Mouse (Mus musculus): ENCODE results near the gene Kif17.

The Kif17 gene

GRCm38 (mm10) chr4:138250088-138250960, at the start of gene Kif17, which contains the start of gene Sh2d5:
Gene Kif17 (plus strand): TSS chr4:138250435.
Gene Sh2d5 (plus strand): TSS chr4:138250403.
- peak; percentile 83 for DNase-seq (ENCODE audit: low read depth, low spot score)

- DNase-seq (ENCODE audit: low read depth, low spot score): no peak
Observed at GRCm38 (mm10) chr4:138200769-138201168, 49.5 kb upstream of the Kif17 start.

- DNase-seq (ENCODE audit: low read depth, low spot score): no peak
Observed at GRCm38 (mm10) chr4:138201696-138202095, 48.5 kb upstream of the Kif17 start.

- no peak for DNase-seq (ENCODE audit: low read depth, low spot score)
Observed at GRCm38 (mm10) chr4:138210116-138210515, 40.1 kb upstream of the Kif17 start.

GRCm38 (mm10) chr4:138213861-138214260, 36.4 kb upstream of the Kif17 start:
- DNase-seq (ENCODE audit: low read depth, low spot score): no peak

- DNase-seq (ENCODE audit: low read depth, low spot score): no peak
Observed at GRCm38 (mm10) chr4:138215671-138216199, 34.5 kb upstream of the Kif17 start.

GRCm38 (mm10) chr4:138216200-138216890, 33.9 kb upstream of the Kif17 start, which contains the start of gene Hp1bp3:
Gene Hp1bp3 (plus strand): TSS chr4:138216296.
- peak; percentile 87 for DNase-seq (ENCODE audit: low read depth, low spot score)

GRCm38 (mm10) chr4:138216891-138217392, 33.3 kb upstream of the Kif17 start:
- DNase-seq (ENCODE audit: low read depth, low spot score): peak; percentile 100

GRCm38 (mm10) chr4:138217441-138217840, 32.8 kb upstream of the Kif17 start:
- DNase-seq (ENCODE audit: low read depth, low spot score): no peak

GRCm38 (mm10) chr4:138217951-138218685, 32.1 kb upstream of the Kif17 start:
- DNase-seq (ENCODE audit: low read depth, low spot score): no peak

- peak; percentile 43 for DNase-seq (ENCODE audit: low read depth, low spot score)
Observed at GRCm38 (mm10) chr4:138219331-138219730, 30.9 kb upstream of the Kif17 start.

GRCm38 (mm10) chr4:138220761-138221160, 29.5 kb upstream of the Kif17 start:
- DNase-seq (ENCODE audit: low read depth, low spot score): no peak

GRCm38 (mm10) chr4:138221406-138221805, 28.8 kb upstream of the Kif17 start:
- no peak for DNase-seq (ENCODE audit: low read depth, low spot score)

GRCm38 (mm10) chr4:138222396-138222795, 27.8 kb upstream of the Kif17 start:
- DNase-seq (ENCODE audit: low read depth, low spot score): peak; percentile 48

GRCm38 (mm10) chr4:138223623-138224022, 26.6 kb upstream of the Kif17 start:
- DNase-seq (ENCODE audit: low read depth, low spot score): peak; percentile 44

GRCm38 (mm10) chr4:138246756-138247665, 3.2 kb upstream of the Kif17 start:
- no peak for DNase-seq (ENCODE audit: low read depth, low spot score)

GRCm38 (mm10) chr4:138251819-138252218, 1.6 kb downstream of the Kif17 start:
- DNase-seq (ENCODE audit: low read depth, low spot score): peak; percentile 39

- no peak for DNase-seq (ENCODE audit: low read depth, low spot score)
Observed at GRCm38 (mm10) chr4:138252231-138252630, 2.0 kb downstream of the Kif17 start.

GRCm38 (mm10) chr4:138257116-138257687, 7.0 kb downstream of the Kif17 start:
- DNase-seq (ENCODE audit: low read depth, low spot score): no peak

GRCm38 (mm10) chr4:138258663-138259062, 8.4 kb downstream of the Kif17 start:
- DNase-seq (ENCODE audit: low read depth, low spot score): no peak
